Comparison of ENCODE assay signal across 39 mouse cellular contexts in the genomic region with DNA sequence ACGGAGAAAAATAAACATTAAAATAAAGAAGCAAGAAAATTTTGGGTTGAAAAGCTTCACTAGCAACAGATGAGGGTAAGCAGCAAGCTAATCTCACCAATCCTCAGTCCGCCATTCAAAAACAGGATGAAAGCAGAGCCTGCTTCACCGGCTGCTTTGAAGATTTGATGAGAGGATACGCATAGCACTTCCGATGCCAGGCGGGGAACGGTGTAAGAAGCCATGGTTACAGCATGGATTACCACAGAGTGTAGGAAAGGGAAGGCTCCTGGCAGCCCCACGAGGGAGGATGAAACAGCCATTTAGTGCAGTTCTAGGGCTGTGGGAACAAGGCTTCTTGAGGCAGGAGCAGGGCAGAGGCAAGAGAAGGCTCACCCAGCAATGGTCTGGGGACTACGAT. TPM values are rescaled to one million over a fixed set of nuclear protein-coding genes. Genes with fewer than 3 reads are reported as not detected.
DNase-seq lines count a peak whose midpoint lies in the region; ATAC-seq and TF ChIP-seq lines count a peak whose summit lies in the region.
"Had no signal": no experiment of that assay in that cellular context is flagged by ENCODE, and none has a peak within 500 bp of the region (broad histone marks: within the 10 kb centered on the region; RNA-seq: fewer than 3 reads in every experiment).

No protein-coding gene starts in this region.

- no peak for TF ChIP-seq CTCF in layer of hippocampus, adult 2 months (conservative IDR thresholded peaks at IDR 0.05)

- no peak for ATAC-seq in embryonic facial prominence, embryonic 11.5 days (replicated peaks; ENCODE audit: insufficient number of reproducible peaks, low FRiP score, low TSS enrichment, low read depth)
- ATAC-seq: activated CD4-positive, CD25-positive, alpha-beta regulatory T cell, adult 4 months; inflammation-experienced regulatory T-cells, adult 6 months had no signal

- DNase-seq in embryonic facial prominence, embryonic 11.5 days (ENCODE audit: low spot score), result peak; percentile 30
- DNase-seq in embryonic facial prominence, embryonic 10.5 days (ENCODE audit: low spot score), result no peak
- DNase-seq in layer of hippocampus, adult 2 months (ENCODE audit: low spot score in 2 of 2), result no peak
- no peak for DNase-seq in layer of hippocampus, postnatal 14 days (ENCODE audit: low spot score in 2 of 2)
- DNase-seq in right cerebral cortex, postnatal 4 days, result peak; percentile 51
- DNase-seq in right cerebral cortex, postnatal 14 days, result no peak
- DNase-seq in urinary bladder, adult 2 months (ENCODE audit: low spot score), result no peak
- DNase-seq: cerebellum, adult 8-10 months; cerebellum, postnatal 36 days; gastrocnemius, postnatal 36 days; heart, adult 18-20 months; heart, postnatal 36 days; kidney, adult 11 months; kidney, postnatal 14 days; lung, embryonic 14.5 days; lung, postnatal 14 days; retina, postnatal 1 day had no signal

- no peaks in the 10 kb centered on the region; the same call in 1 of the 2 replicates for H3K4me1 ChIP-seq in embryonic facial prominence, embryonic 11.5 days (ENCODE audit: control insufficient read depth, insufficient read depth, low read length)
- H3K4me1 ChIP-seq in embryonic facial prominence, embryonic 10.5 days, result peaks cover 30% of the 10 kb centered on the region

- 55% methylated on average over 9 of the region's 9 CpGs for WGBS in embryonic facial prominence, embryonic 11.5 days
- 62% methylated on average over 9 of the region's 9 CpGs for WGBS in embryonic facial prominence, embryonic 10.5 days

- H3K36me3 ChIP-seq in embryonic facial prominence, embryonic 11.5 days (replicated peaks; ENCODE audit: control insufficient read depth, insufficient read depth, low read depth, low read length), result no peaks in the 10 kb centered on the region
- no peaks in the 10 kb centered on the region for H3K36me3 ChIP-seq in embryonic facial prominence, embryonic 10.5 days (replicated peaks)
- H3K36me3 ChIP-seq: embryonic facial prominence, embryonic 13.5 days; limb, embryonic 12.5 days; liver, embryonic 15.5 days; neural tube, embryonic 15.5 days had no signal

- no peaks in the 10 kb centered on the region for H3K27me3 ChIP-seq in embryonic facial prominence, embryonic 11.5 days (ENCODE audit: control insufficient read depth, insufficient read depth, low read length)
- peaks cover 44% of the 10 kb centered on the region for H3K27me3 ChIP-seq in embryonic facial prominence, embryonic 10.5 days (replicated peaks; ENCODE audit: low read depth, poor library complexity, severe bottlenecking)

- H3K9ac ChIP-seq in embryonic facial prominence, embryonic 11.5 days (replicated peaks; ENCODE audit: low read length), result no peak overlapping the region
- H3K9ac ChIP-seq: embryonic facial prominence, embryonic 13.5 days; hindbrain, embryonic 14.5 days; limb, embryonic 12.5 days; liver, embryonic 15.5 days; lung, embryonic 14.5 days; neural tube, embryonic 15.5 days had no signal

- H3K4me2 ChIP-seq in embryonic facial prominence, embryonic 11.5 days (ENCODE audit: low read depth, low read length), result no peak overlapping the region
- H3K4me2 ChIP-seq: embryonic facial prominence, embryonic 13.5 days; heart, embryonic 11.5 days; hindbrain, embryonic 14.5 days; limb, embryonic 12.5 days; liver, embryonic 15.5 days; lung, embryonic 14.5 days; neural tube, embryonic 15.5 days had no signal

- no peaks in the 10 kb centered on the region for H3K9me3 ChIP-seq in embryonic facial prominence, embryonic 11.5 days (replicated peaks; ENCODE audit: control insufficient read depth, low read length)
- H3K9me3 ChIP-seq in embryonic facial prominence, embryonic 10.5 days, result no peaks in the 10 kb centered on the region
- H3K9me3 ChIP-seq: embryonic facial prominence, embryonic 13.5 days; limb, embryonic 12.5 days; liver, embryonic 15.5 days; neural tube, embryonic 15.5 days had no signal

- no peak overlapping the region for H3K4me3 ChIP-seq in embryonic facial prominence, embryonic 11.5 days (ENCODE audit: low read depth, low read length)
- no peak overlapping the region for H3K4me3 ChIP-seq in embryonic facial prominence, embryonic 10.5 days
- no peak overlapping the region for H3K4me3 ChIP-seq in layer of hippocampus, adult 2 months
- H3K4me3 ChIP-seq: embryonic facial prominence, embryonic 13.5 days; erythroblast, embryonic 14.5 days; left cerebral cortex, adult 2 months; limb, embryonic 12.5 days; liver, embryonic 15.5 days; neural tube, embryonic 15.5 days had no signal

- no peak overlapping the region for H3K27ac ChIP-seq in embryonic facial prominence, embryonic 11.5 days (replicated peaks; ENCODE audit: low read depth, low read length)
- no peak overlapping the region for H3K27ac ChIP-seq in embryonic facial prominence, embryonic 10.5 days (replicated peaks)
- peak overlapping the region; percentile 60 for H3K27ac ChIP-seq in layer of hippocampus, adult 2 months
- H3K27ac ChIP-seq: embryonic facial prominence, embryonic 13.5 days; hindbrain, embryonic 14.5 days; left cerebral cortex, adult 2 months; limb, embryonic 12.5 days; liver, embryonic 15.5 days; neural tube, embryonic 15.5 days had no signal

RNA-seq across cellular contexts. Expression of a gene that starts 1.5 kb away (rescaled TPM):
- polyA plus RNA-seq in embryonic facial prominence, embryonic 11.5 days (2014; fragmentation: Nextera tagmentation; extraction: Ambion mirVana), result not detected in 2 replicates
- 0.13 TPM in 1 of 2 replicates, not detected in the other for polyA plus RNA-seq in embryonic facial prominence, embryonic 10.5 days (2016; fragmentation: Nextera tagmentation; extraction: Ambion mirVana)
- total RNA-seq in layer of hippocampus, adult 2 months (2021), result not detected
- under 1 TPM in 1 of 2 experiments, not detected in 1; 0.28 TPM for total RNA-seq in layer of hippocampus, postnatal 14 days (2021)
- 0.07 and 0.22 TPM in 2 replicates for polyA plus RNA-seq in urinary bladder, adult 2 months (2012; rRNA removed)
- total RNA-seq: gastrocnemius, postnatal 36 days; heart, adult 18-20 months; left cerebral cortex, adult 2 months; left cerebral cortex, postnatal 25 days; liver, adult 2 months had no signal
- polyA plus RNA-seq: activated CD4-positive, CD25-positive, alpha-beta regulatory T cell, adult 4 months; C2C12; erythroblast, embryonic 14.5 days; heart, embryonic 11.5 days; inflammation-experienced regulatory T-cells, adult 6 months; limb, embryonic 12.5 days had no signal

RNA-seq across cellular contexts. Expression of a gene that starts 11.6 kb away (rescaled TPM):
- polyA plus RNA-seq in embryonic facial prominence, embryonic 11.5 days (2014; fragmentation: Nextera tagmentation; extraction: Ambion mirVana), result 1.5 and 2.8 TPM in 2 replicates
- 2.6 and 3.3 TPM in 2 replicates for polyA plus RNA-seq in embryonic facial prominence, embryonic 10.5 days (2016; fragmentation: Nextera tagmentation; extraction: Ambion mirVana)
- total RNA-seq in layer of hippocampus, adult 2 months (2021), result 1 to 10 TPM; 1.1 to 1.6 TPM
- 1 to 10 TPM; 5.3 to 5.9 TPM for total RNA-seq in layer of hippocampus, postnatal 14 days (2021)
- 1.2 and 1.8 TPM in 2 replicates for polyA plus RNA-seq in urinary bladder, adult 2 months (2012; rRNA removed)
- polyA plus RNA-seq: C2C12; erythroblast, embryonic 14.5 days; inflammation-experienced regulatory T-cells, adult 6 months had no signal

RNA-seq across cellular contexts. Expression of a gene that starts 30.1 kb away (rescaled TPM):
- polyA plus RNA-seq in embryonic facial prominence, embryonic 11.5 days (2014; fragmentation: Nextera tagmentation; extraction: Ambion mirVana), result not detected in 2 replicates
- polyA plus RNA-seq in embryonic facial prominence, embryonic 10.5 days (2016; fragmentation: Nextera tagmentation; extraction: Ambion mirVana), result not detected in 2 replicates
- not detected for total RNA-seq in layer of hippocampus, adult 2 months (2021)
- not detected for total RNA-seq in layer of hippocampus, postnatal 14 days (2021)
- not detected in 2 replicates for polyA plus RNA-seq in urinary bladder, adult 2 months (2012; rRNA removed)
- total RNA-seq: adrenal gland, adult 2 months; adrenal gland, postnatal 4 days; CH12.LX; ES-E14; gastrocnemius, adult 18-20 months; gastrocnemius, postnatal 36 days; heart, adult 18-20 months; heart, postnatal 36 days; liver, adult 2 months had no signal
- polyA plus RNA-seq: activated CD4-positive, CD25-positive, alpha-beta regulatory T cell, adult 4 months; adrenal gland, adult 2 months; C2C12; embryonic facial prominence, embryonic 13.5 days; erythroblast, embryonic 14.5 days; heart, embryonic 11.5 days; heart, embryonic 16.5 days; hindbrain, embryonic 14.5 days; inflammation-experienced regulatory T-cells, adult 6 months; kidney, embryonic 14.5 days; limb, embryonic 12.5 days; liver, adult 2 months; liver, embryonic 15.5 days; neural tube, embryonic 15.5 days had no signal

RNA-seq across cellular contexts. Expression of a gene that starts 42.2 kb away (rescaled TPM):
- not detected in 2 replicates for polyA plus RNA-seq in embryonic facial prominence, embryonic 11.5 days (2014; fragmentation: Nextera tagmentation; extraction: Ambion mirVana)
- polyA plus RNA-seq in embryonic facial prominence, embryonic 10.5 days (2016; fragmentation: Nextera tagmentation; extraction: Ambion mirVana), result not detected in 2 replicates
- not detected for total RNA-seq in layer of hippocampus, adult 2 months (2021)
- total RNA-seq in layer of hippocampus, postnatal 14 days (2021), result not detected
- polyA plus RNA-seq in urinary bladder, adult 2 months (2012; rRNA removed), result 1.7 and 1.9 TPM in 2 replicates
- total RNA-seq: CH12.LX; ES-E14; gastrocnemius, adult 18-20 months; gastrocnemius, postnatal 36 days; heart, adult 18-20 months; heart, postnatal 36 days; layer of hippocampus, postnatal 10 days had no signal
- polyA plus RNA-seq: activated CD4-positive, CD25-positive, alpha-beta regulatory T cell, adult 4 months; adrenal gland, adult 2 months; C2C12; embryonic facial prominence, embryonic 13.5 days; erythroblast, embryonic 14.5 days; heart, embryonic 11.5 days; heart, embryonic 16.5 days; hindbrain, embryonic 14.5 days; inflammation-experienced regulatory T-cells, adult 6 months; limb, embryonic 12.5 days; neural tube, embryonic 15.5 days; testis, adult 2 months had no signal

Comparison
In these comparisons a context has a peak if more than half of its experiments do, and no peak if none do; other contexts are left out.
1. DNase-seq: peak in embryonic facial prominence, embryonic 11.5 days (single experiment) and right cerebral cortex, postnatal 4 days (single experiment); none in embryonic facial prominence, embryonic 10.5 days (single experiment), layer of hippocampus, adult 2 months (0 of 2), layer of hippocampus, postnatal 14 days (0 of 2), right cerebral cortex, postnatal 14 days (single experiment) and urinary bladder, adult 2 months (single experiment).